Mouse (Mus musculus) cerebellum, adult 9-10 months (tissue): ENCODE results near the gene Mr1.

Source experiments
- DNase-seq: peaks from one replicate; pipeline ENCODE4 v3.0.0; 2022

Mr1 gene

GRCm38 (mm10) chr1:155127429-155127934 lies 19.1 kb downstream of the Mr1 start:
- DNase-seq = no peak

DNA sequence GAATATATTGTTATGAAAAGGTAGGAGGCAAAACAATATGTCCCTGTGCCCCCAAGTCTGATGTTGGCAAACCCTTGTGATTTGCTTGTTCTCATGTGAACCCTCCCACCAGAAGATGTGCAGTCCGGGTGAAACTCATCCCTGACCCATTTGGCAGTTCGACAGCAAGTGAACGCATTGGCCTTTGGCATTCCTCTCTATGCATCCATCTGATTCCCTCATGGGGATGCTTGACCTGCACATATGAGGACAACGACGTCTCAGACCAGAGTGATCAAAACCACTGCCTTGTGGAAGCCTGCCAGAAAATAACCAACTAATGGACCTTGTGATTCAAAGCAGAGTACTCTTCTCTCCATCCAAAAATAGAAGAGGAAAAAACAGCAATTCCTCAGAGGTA lies 19.9 kb downstream of the Mr1 start:
- DNase-seq = no peak

DNA sequence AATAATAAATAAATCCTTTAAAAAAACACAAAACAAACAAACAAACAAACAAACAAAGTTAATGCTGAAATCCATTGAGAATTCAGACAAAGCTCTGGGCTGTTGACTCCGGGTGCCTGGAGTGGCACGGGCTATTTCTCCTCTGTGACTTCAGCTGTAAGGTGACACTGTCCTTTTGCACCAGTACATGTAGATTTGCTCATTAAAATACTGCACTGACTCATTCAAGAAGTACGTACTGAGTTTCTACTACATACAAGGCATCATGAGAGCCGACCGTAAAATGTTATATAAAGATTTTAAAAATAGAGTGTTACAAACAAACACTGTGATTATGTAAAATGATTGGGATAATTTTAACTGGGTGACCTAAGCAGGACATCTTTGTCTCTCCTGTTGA lies 22.2 kb downstream of the Mr1 start:
- DNase-seq = no peak

DNA sequence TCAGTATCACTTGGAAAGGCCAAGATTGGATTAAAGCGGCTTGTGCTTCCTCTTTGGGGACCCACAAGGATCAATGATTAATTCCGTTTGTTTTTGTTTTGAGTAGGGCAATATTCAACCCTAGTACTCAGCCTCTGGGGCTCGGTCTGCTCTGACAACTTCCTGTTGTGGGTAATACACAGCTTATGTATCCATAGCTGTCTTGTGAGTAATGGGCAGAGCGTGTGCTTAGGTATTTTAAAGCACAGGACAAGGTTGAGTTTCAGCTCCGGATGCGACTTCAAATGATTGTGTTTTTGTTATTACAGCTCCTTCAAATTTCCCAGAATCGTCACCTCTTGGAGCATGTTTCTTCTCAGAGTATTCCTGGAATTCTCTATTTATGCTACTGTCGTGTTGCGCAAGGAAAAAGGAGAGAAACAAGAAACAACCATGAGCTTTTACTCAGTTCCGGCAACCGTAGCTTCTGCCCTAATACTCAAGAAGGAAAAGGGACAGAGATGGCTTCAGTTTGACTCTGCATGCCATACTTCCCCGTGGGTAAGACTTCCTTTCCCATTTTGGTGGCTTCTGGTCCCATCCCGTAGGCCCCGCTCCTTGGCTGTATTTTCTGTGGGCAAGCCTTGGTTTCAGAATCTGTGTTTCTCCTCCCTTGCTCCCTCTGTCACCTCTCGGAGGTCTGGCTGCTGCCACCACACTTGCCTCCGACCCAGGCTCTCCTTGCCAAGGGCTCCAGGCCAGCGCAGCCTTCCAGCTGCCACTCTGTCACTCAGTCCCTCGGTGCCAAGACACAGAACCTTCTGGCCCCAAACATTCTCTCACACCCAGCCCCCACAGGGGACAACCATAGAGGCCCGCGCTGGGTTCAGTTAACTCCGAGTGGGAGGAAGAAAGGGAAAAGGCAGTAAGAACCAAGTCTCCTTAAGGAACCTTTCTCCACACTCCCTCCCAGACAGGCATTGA lies 24.4 kb downstream of the Mr1 start:
- DNase-seq = peak; percentile 86

- no peak for DNase-seq
Measured at GRCm38 (mm10) chr1:155119719-155120118, 26.9 kb downstream of the Mr1 start.

DNA sequence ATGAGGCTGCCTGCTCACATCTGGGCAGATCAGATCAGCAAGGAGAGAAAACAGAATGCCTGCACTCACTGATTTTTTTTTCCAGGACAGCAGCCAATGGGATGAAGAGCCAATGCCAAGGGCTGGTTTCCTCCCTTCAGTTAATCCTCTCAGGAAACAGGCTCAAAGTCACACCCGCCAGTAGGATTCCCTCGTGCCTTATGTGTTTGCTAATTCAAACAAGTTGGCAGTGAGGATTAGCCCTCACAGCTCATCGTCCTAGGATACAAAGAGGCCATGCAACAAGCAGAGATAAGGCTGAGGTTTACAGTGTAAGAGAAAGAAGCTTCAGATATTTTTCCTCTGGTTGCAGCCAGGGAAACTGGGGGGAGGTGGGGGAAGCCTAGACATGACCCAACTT lies 32.7 kb downstream of the Mr1 start:
- no peak for DNase-seq

DNA sequence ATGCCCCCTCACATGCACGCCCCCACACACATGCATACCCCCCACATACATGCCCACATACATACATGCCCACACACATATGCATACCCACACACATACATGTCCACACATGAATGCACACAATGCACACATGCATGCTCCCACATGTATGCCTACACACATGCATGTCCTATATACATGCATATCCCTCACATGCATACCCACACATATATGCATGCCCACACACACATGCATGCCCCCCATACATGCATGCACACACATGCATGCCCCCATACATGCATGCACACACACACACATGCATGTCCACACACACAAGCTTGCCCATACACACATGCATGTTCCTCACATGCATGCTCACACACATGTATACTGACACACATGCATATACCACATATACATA lies 33.7 kb downstream of the Mr1 start:
- DNase-seq = no peak

DNA sequence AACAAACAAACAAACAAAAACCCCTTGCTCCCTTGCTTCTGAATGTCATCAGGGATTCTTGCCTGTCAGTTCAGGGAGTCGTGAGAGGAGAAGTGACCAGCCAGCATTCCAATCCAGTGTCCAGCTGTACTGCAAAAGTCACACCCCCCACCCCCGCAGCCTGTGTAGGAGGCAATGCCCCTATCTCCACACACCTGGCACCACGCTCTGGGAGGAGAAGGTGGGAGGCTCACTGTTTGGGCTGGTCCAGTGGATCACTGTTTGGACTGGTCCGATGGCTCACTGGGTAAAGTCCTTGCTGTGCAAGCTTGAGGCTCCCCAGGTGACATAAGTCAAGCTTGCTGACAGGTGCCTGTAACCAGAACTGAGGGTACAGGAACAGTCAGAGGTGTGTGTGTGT lies 34.5 kb downstream of the Mr1 start:
- DNase-seq = no peak

GRCm38 (mm10) chr1:155111491-155111890 lies 35.1 kb downstream of the Mr1 start:
- no peak for DNase-seq

DNA sequence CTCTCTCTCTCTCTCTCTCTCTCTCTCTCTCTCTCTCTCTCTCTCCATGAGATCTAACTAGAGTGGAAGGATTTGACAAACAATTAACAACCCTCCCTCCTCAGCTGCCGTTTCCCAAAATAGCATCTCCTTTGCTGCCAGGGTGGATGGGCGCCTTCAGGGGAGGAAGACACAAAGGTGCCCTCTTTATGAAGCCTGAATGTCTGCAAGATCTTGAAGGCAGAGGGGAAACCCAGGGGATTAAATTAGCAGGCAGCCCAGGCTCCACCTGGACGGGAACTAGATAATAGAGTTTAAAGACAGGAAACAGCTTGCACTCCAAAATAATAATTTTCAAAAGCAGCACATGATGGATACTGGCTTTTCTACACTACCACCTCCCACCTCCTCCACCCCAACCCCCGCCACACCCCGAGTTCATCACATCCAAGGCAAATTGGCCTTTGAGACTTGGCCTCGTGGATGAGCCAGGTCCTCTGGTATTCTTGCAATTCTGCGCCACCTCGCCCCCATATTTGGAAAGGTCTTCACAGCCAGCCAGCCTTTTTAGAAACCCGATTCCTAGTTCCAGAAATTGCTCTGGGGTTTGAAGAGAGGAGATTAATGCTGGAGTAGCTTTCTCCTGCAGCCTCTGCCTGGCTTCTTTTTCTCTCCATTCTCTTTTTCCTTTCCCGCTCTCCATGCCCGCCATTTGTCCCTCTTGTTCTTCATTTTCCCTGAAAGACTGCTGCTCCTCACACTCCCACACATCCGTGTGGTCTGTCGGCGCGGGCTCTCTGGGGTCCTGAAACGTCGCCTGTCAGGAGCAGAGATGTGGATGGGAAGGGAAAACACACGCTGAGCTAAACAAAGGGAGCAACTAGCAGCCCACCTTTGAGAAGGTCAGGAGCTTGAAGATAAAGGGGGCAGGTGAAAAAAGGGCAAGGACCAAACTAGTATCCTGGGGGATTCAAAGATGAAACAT lies 36.9 kb downstream of the Mr1 start:
- DNase-seq = no peak

DNA sequence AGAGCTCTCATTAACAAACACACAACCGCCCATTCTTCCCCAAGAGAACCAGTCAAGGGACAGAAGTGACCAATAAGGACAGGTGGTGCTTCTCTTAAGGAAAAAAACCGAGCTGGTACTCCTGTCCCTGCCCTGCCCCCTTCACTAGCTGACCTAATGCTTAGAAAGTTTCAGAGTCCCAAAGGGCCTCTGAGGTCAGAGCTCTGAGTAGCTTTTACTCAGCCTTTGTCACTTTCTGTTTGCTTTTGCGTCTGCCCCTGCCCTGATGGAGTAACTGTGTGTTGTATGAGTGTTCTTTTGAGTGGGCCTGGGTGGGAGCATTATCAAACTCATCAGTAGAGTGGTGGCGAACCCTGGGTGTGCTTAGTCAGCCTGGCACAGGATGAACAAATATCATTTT lies 38.2 kb downstream of the Mr1 start:
- DNase-seq = no peak

DNA sequence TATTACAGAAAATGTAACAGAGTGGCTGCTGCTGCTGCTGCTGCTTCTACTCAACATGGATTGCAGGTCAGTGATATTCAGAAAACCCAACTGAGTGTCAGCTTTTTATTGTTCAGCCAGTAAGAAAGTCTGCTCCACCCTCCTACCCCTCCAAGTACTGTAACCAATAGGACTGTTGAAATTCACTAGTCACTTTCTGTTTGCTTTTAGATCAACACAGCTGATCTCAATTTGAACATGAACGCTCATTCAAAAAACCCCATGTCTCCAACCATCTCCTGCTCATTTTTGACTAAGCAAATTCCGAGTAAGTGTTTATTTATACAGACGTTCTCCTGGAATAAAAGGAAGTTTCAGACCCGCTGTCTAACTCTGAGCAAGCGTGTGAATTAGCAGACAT lies 38.8 kb downstream of the Mr1 start:
- DNase-seq = no peak

DNA sequence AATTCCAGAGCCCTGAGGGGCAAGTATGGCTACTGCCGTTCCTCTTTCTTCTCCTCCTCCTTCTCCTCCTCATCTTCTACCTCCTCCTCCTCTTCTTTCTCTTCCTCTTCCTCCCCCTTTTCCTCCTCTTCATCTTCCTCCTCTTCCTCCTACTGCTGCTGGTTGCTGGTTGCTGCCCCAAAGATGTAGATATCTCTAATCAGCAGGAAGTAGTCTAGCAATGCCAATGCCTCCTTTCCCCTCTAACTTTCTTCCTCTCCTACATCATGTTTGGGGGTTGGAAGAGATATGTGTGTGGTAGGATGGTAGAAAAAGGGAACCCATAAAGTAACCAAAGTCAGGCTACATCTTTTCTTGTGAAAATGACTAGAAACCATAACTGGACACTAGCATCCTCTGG lies 40.3 kb downstream of the Mr1 start:
- DNase-seq = no peak

DNA sequence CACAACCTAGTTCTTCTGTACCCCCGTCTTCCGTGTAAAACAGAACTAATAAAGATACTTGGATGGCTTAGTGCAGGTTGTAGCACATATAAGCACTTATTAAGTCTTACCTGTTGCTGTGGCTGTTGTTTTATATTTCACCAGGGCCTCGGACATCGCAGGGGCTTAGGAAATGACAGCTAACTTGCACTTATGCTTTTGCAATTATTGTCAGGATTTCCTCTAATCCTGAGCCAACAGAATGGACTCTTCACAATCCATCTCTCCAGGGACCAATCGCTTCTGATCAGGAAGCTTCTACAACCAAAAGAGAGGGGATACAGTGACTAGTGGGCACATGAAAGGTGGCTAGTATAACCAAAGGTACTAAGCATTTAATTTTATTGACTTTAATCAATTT lies 42.6 kb downstream of the Mr1 start:
- DNase-seq = no peak

GRCm38 (mm10) chr1:155102631-155103030 lies 44.0 kb downstream of the Mr1 start:
- no peak for DNase-seq

DNA sequence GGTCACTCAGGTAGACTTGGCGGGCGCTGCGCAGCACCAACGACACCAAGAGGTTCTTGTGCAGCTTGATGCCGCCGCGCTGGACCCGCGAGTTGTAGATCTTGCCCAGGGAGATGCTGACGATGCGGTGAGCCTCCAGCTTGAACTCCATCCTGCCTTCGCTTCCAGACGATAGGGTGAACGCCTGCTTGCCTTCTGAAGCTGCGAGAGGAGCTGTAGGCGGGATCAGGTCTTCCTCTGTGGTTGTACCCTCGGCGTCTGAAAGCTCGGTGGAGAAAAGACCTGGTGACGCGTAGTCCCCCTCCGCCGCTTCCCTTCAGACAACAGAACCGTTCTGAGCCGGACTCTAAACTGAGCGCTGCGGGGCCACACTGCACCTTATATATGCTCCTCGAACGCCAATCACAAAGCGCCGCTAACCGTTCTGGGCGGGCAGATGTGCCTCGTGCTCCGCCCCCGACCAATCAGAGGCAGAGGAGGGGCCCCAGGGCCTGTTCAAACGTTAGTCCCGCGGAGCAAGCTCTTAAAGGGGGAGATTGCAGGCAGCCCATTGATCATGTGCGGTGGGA lies 47.2 kb downstream of the Mr1 start, which contains the start of gene Ier5:
Gene Ier5 (minus strand): TSS at position 357 of the 569 bp plus-strand sequence.
- peak; percentile 97 for DNase-seq

GRCm38 (mm10) chr1:155098486-155099279 lies 47.9 kb downstream of the Mr1 start:
- no peak for DNase-seq

- no peak for DNase-seq
Measured at GRCm38 (mm10) chr1:155097931-155098485, 48.6 kb downstream of the Mr1 start.

DNA sequence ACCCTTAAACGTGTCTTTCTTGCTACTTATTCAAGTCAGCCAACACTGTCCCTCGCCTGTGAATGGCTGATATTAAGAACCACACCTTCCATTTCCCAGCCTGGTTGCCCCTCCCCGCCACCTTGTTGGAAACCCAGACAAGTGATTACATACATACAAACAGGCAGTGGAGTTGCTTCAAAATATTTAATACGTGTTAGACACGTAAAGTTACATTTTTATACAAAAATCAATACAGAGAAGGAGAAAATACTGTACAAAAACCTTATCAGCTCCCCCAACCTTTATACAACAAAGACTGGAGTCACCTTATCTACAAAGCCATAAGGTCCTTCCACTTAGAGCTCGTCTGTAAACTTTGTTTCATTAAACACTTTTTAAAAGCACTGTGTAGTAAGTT lies 49.3 kb downstream of the Mr1 start:
- no peak for DNase-seq

- DNase-seq = no peak
Measured at GRCm38 (mm10) chr1:155096620-155097261, 49.9 kb downstream of the Mr1 start.

DNA sequence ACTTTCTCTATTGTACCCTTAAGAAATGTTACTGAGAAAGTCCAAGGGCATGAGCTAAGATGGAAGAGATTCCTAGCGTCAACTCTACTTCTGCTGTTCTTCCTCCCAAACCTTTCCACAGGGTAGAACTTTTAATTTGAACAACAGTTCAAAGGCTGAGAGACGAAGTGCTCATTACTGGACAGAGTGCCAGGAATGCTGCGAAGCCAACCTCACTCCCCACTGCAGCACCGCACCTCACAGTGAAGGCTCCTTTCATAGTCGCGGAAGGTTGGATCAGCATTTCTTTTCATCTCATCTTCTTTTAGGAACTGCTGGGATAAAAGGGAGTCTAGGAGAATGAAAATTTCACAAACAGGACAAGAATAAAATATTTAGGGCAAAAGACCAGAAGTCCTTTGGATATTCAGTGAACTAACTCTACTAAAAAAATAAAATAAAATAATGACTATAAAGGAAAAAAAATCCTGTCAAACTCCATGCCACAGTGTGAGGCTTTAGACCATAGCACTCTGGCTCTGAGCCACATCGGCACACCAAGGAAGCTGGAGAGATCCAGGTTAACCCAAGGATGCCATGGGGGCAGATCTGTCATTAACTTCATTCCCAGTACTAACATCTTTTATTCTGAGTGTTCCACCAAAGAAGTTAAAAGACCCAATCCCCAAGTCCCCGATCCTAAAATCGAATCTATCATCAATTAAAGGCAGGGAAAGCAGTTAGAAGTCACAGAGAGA lies 52.5 kb downstream of the Mr1 start:
- DNase-seq = no peak
